Mouse (Mus musculus) ES-E14 (cell line): ENCODE data around the gene Phf24. TPM values are rescaled to one million over a fixed set of nuclear protein-coding genes. Genes with fewer than 3 reads are reported as not detected.

Experiments used
- DNase-seq: peaks from one replicate; pipeline ENCODE4 v3.0.0-alpha.2; 2013; ENCODE audit warnings: low read depth, low spot score
- H3K27ac ChIP-seq: 2 replicates; pipeline ENCODE4 v1.5.1; 2012; ENCODE audit warnings: low read depth, mild to moderate bottlenecking, low read length, moderate library complexity, mixed read lengths; ENCODE audit not compliant: poor library complexity, insufficient read depth, severe bottlenecking
- H3K36me3 ChIP-seq: 2 replicates; pipeline ENCODE4 v1.6.1; 2012; ENCODE audit warnings: mild to moderate bottlenecking, low read length, moderate library complexity, mixed read lengths; ENCODE audit not compliant: control insufficient read depth, poor library complexity, insufficient read depth, severe bottlenecking
- H3K4me1 ChIP-seq, 2 experiments: fragments of 150-350 bp in 1 of 2; sonication (generic) in 1 of 2; 2 replicates each; pipeline ENCODE4 v1.6.1; 2012; ENCODE audit warnings: low read length in 2 of 2, mild to moderate bottlenecking in 1 of 2, mixed read lengths in 1 of 2; ENCODE audit not compliant: control insufficient read depth in 2 of 2, insufficient read depth in 2 of 2, poor library complexity in 1 of 2
- H3K4me3 ChIP-seq, 2 experiments: fragments of 150-350 bp in 1 of 2; sonication (generic) in 1 of 2; 2 replicates each; pipeline ENCODE4 v1.5.1; 2012; ENCODE audit warnings: low read length in 2 of 2, low read depth in 1 of 2, mild to moderate bottlenecking in 1 of 2, mixed read lengths in 1 of 2; ENCODE audit not compliant: insufficient read depth in 1 of 2, poor library complexity in 1 of 2, severe bottlenecking in 1 of 2
- H3K9ac ChIP-seq: 2 replicates; pipeline ENCODE4 v1.6.1; 2012; ENCODE audit warnings: low read depth, mild to moderate bottlenecking, low read length, mixed read lengths; ENCODE audit not compliant: poor library complexity, insufficient read depth, severe bottlenecking
- H3K9me3 ChIP-seq: fragments of 150-350 bp; sonication (generic); 2 replicates; pipeline ENCODE4 v1.6.1; 2012; ENCODE audit warnings: low read depth, mild to moderate bottlenecking, low read length; ENCODE audit not compliant: control insufficient read depth, insufficient read depth
- CHD2 ChIP-seq: IDR thresholded peaks from 2 replicates; pipeline ENCODE4 v1.6.1; 2014; ENCODE audit warnings: mild to moderate bottlenecking, low read depth, low read length, inconsistent platforms
- HCFC1 ChIP-seq: IDR thresholded peaks from 2 replicates; pipeline ENCODE4 v1.6.1; 2012; ENCODE audit warnings: low read length, inconsistent platforms, borderline replicate concordance; ENCODE audit not compliant: insufficient read depth
- MAFK ChIP-seq: IDR thresholded peaks from 2 replicates; pipeline ENCODE4 v1.6.1; 2014; ENCODE audit warnings: mild to moderate bottlenecking, low read depth, low read length, inconsistent platforms; ENCODE audit not compliant: insufficient read depth
- ZC3H11A ChIP-seq: IDR thresholded peaks from 2 replicates; pipeline ENCODE4 v1.6.1; 2012; ENCODE audit warnings: low read depth, mild to moderate bottlenecking, inconsistent platforms, low read length, borderline replicate concordance
- ZNF384 ChIP-seq: IDR thresholded peaks from 2 replicates; pipeline ENCODE4 v1.6.1; 2012; ENCODE audit warnings: low read depth, low read length, inconsistent platforms
- in situ Hi-C, 2 experiments: fragments of 600-800 bp; cut with MboI; formaldehyde crosslinking; loops; one replicate each; pipeline ENCODE4 v1.15.1; 2025; ENCODE audit warnings: low sequenced_read_pairs in 2 of 2, inconsistent platforms in 1 of 2; ENCODE audit not compliant: unreplicated experiment in 2 of 2
- total RNA-seq: library from RNA; depleted of rRNA; stranded (reverse); fragments of 300-350 nt; gene quantifications from 2 replicates; pipeline ENCODE4 v1.2.3, GENCODE M21; 2012; rRNA removed

Phf24 gene
- total RNA-seq: 0.04 TPM in 1 of 2 replicates, not detected in the other

- H3K4me3 ChIP-seq: peak within 1 kb of the TSS; percentile 67 to 77; a peak in 3 of 4 replicates
- DNase-seq: no peak
- no peaks in the 10 kb centered on the region for H3K9me3 ChIP-seq
- in situ Hi-C loops: no loop called here
- H3K4me1 ChIP-seq: no peaks in the 10 kb centered on the region
- no peak within 1 kb of the TSS for H3K27ac ChIP-seq
- H3K9ac ChIP-seq: peak within 1 kb of the TSS; percentile 54
- H3K36me3 ChIP-seq: no peaks in the 10 kb centered on the region
- TF ChIP-seq ZC3H11A (no peak), HCFC1 (no peak), ZNF384 (no peak), CHD2 (no peak), MAFK (no peak)
Observed at GRCm38 (mm10) chr4:42916617-42917401, at the start of gene Phf24. Gene Phf24 (plus strand): TSS chr4:42916660.

GRCm38 (mm10) chr4:42867390-42867789 is 49.1 kb upstream of the Phf24 start:
- H3K4me1 ChIP-seq: peaks cover 0 to 3% of the 10 kb centered on the region in 2 experiments; a peak in 1 of 4 replicates
- H3K9ac ChIP-seq: no peak overlapping the region
- no peak for DNase-seq
- in situ Hi-C loops: no loop called here
- H3K4me3 ChIP-seq: no peak overlapping the region
- no peaks in the 10 kb centered on the region for H3K9me3 ChIP-seq
- no peak overlapping the region for H3K27ac ChIP-seq
- TF ChIP-seq CHD2 (no peak), ZC3H11A (no peak), MAFK (no peak), HCFC1 (no peak), ZNF384 (no peak)
- no peaks in the 10 kb centered on the region for H3K36me3 ChIP-seq

GRCm38 (mm10) chr4:42868193-42868592 is 48.3 kb upstream of the Phf24 start:
- Histone ChIP-seq H3K27ac (no peak overlapping the region), H3K9ac (no peak overlapping the region), H3K9me3 (no peaks in the 10 kb centered on the region), H3K4me3 (no peak overlapping the region), H3K4me1 (peaks cover 2 to 3% of the 10 kb centered on the region in 2 experiments; a peak in 1 of 4 replicates), H3K36me3 (no peaks in the 10 kb centered on the region)
- in situ Hi-C loops: no loop called here
- TF ChIP-seq CHD2 (no peak), ZNF384 (no peak), ZC3H11A (no peak), HCFC1 (no peak), MAFK (no peak)
- no peak for DNase-seq

GRCm38 (mm10) chr4:42870748-42871147 is 45.7 kb upstream of the Phf24 start:
- no peak for TF ChIP-seq CHD2
- TF ChIP-seq HCFC1: no peak
- no peak for TF ChIP-seq ZNF384
- TF ChIP-seq ZC3H11A: no peak
- no peak for TF ChIP-seq MAFK

More at GRCm38 (mm10) chr4:42870748-42871147, 45.7 kb upstream of the Phf24 start:
- H3K4me3 ChIP-seq: no peak overlapping the region
- H3K36me3 ChIP-seq: no peaks in the 10 kb centered on the region
- H3K9me3 ChIP-seq: no peaks in the 10 kb centered on the region
- no peak for DNase-seq
- H3K27ac ChIP-seq: no peak overlapping the region
- no peak overlapping the region for H3K9ac ChIP-seq
- H3K4me1 ChIP-seq: peaks cover 2 to 3% of the 10 kb centered on the region in 2 experiments; a peak in 1 of 4 replicates
- in situ Hi-C loops: no loop called here
